Mouse (Mus musculus) testis, adult 2 months (tissue): ENCODE results near the gene Map2k3.

Experiments used
- CTCF ChIP-seq: fragments of 200-500 bp; IDR thresholded peaks from 2 replicates; pipeline ENCODE4 v1.5.1; 2012; ENCODE audit warnings: low read depth, mild to moderate bottlenecking, inconsistent platforms, low read length, moderate library complexity; ENCODE audit not compliant: control insufficient read depth, insufficient read depth, insufficient replicate concordance
- POLR2A ChIP-seq: fragments of 200-500 bp; IDR thresholded peaks from 2 replicates; pipeline ENCODE4 v1.6.1; 2012; ENCODE audit warnings: low read depth, mild to moderate bottlenecking, inconsistent platforms, low read length, moderate library complexity; ENCODE audit not compliant: control insufficient read depth

DNA sequence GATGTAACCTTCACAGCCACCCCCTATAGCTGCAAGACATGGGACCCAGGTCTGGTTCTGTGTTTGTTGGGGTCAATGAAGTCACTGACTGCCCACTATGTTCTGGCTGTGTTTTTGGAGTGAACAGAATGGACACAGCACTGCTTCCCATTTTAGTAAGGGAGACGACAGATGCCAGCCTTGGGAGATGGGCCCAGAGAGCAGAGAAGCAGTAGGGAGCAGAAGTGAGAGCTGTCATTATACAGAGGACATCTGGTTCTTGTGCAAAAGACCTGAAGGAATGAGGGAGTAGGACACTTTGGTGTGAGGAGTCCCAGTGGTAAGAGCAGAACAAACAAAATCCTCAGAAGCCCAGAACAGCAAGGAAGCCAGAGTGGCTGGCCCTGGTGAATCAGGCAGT lies 22.2 kb upstream of the Map2k3 start:
- no peak for TF ChIP-seq CTCF
- no peak for TF ChIP-seq POLR2A
